Mouse (Mus musculus) megakaryocyte, embryonic 14.5 days (primary cell): ENCODE measurements at regions not wholly inside any gene's neighbourhood (a gene's known extent, or its start where the extent isn't known, plus 50 kb on each side); places are given as distances from the start of the nearest gene placed in this dataset.

ENCODE experiments used
- FLI1 ChIP-seq: IDR thresholded peaks from 2 replicates; pipeline ENCODE4 v1.6.1; 2012; ENCODE audit warnings: low read length, inconsistent platforms, mixed read lengths
- GATA1 ChIP-seq: IDR thresholded peaks from 3 replicates; pipeline ENCODE4 v1.6.1; 2012; ENCODE audit warnings: mixed read lengths, low read length, inconsistent platforms, borderline replicate concordance

GRCm38 (mm10) chr9:46643551-46643950 lies 323.8 kb upstream of the 4931429L15Rik start:
- TF ChIP-seq FLI1: no peak
- no peak for TF ChIP-seq GATA1
